Mouse (Mus musculus) CH12.LX (cell line): Measurements from ENCODE around the gene Oas3. TPM values are rescaled to one million over a fixed set of nuclear protein-coding genes. Genes with fewer than 3 reads are reported as not detected.

Experiments
- DNase-seq: peaks from one replicate; pipeline ENCODE4 v3.0.0-alpha.2; 2013; ENCODE audit errors: extremely low read depth
- H3K27ac ChIP-seq: 2 replicates; pipeline ENCODE4 v1.5.1; 2012; ENCODE audit warnings: low read depth, mild to moderate bottlenecking, control low read depth, moderate library complexity; ENCODE audit not compliant: insufficient read depth
- H3K27me3 ChIP-seq: replicated peaks from 2 replicates; pipeline ENCODE3; 2012; ENCODE audit warnings: inconsistent platforms
- H3K36me3 ChIP-seq, 2 experiments: replicated peaks in 1 of 2; 2 replicates each; pipeline versions ENCODE3 to v1.6.1; 2012; ENCODE audit warnings: inconsistent platforms in 1 of 2, low read length in 1 of 2, mild to moderate bottlenecking in 1 of 2, mixed read lengths in 1 of 2, moderate library complexity in 1 of 2; ENCODE audit not compliant: control insufficient read depth in 1 of 2, insufficient read depth in 1 of 2
- H3K4me1 ChIP-seq, 2 experiments: 2 replicates each; pipeline ENCODE4 v1.6.1; 2012; ENCODE audit warnings: inconsistent platforms in 1 of 2, moderate library complexity in 1 of 2; ENCODE audit not compliant: insufficient read depth in 2 of 2, control insufficient read depth in 1 of 2
- H3K4me2 ChIP-seq: 2 replicates; pipeline ENCODE4 v1.6.1; 2012; ENCODE audit warnings: low read depth, mild to moderate bottlenecking, control low read depth; ENCODE audit not compliant: poor library complexity, insufficient read depth, severe bottlenecking
- H3K4me3 ChIP-seq, 3 experiments: fragments of 150-350 bp in 1 of 3; sonication (generic) in 1 of 3; replicated peaks in 1 of 3; 2 replicates each; pipeline versions ENCODE3 to v1.5.1; 2011 to 2012; ENCODE audit warnings: low read depth in 2 of 3, low read length in 2 of 3, mild to moderate bottlenecking in 2 of 3, moderate library complexity in 2 of 3, control low read depth in 1 of 3, improper control_type of control experiment in 1 of 3, inconsistent platforms in 1 of 3, mixed read lengths in 1 of 3; ENCODE audit not compliant: poor library complexity in 1 of 3
- H3K79me2 ChIP-seq: replicated peaks from 2 replicates; pipeline ENCODE4 v1.6.1; 2012; ENCODE audit warnings: mild to moderate bottlenecking, moderate library complexity; ENCODE audit not compliant: control insufficient read depth, poor library complexity, insufficient read depth, severe bottlenecking; ENCODE audit errors: extremely low read depth
- H3K9ac ChIP-seq: 2 replicates; pipeline ENCODE4 v1.6.1; 2012; ENCODE audit warnings: low read depth, mild to moderate bottlenecking, control low read depth, moderate library complexity; ENCODE audit not compliant: insufficient read depth
- H3K9me3 ChIP-seq: replicated peaks from 2 replicates; pipeline ENCODE3; 2012; ENCODE audit warnings: low read length, inconsistent platforms, mixed read lengths
- BHLHE40 ChIP-seq: IDR thresholded peaks from 2 replicates; pipeline ENCODE4 v1.6.1; 2011; ENCODE audit warnings: mild to moderate bottlenecking, low read depth, low read length, improper control_type of control experiment
- CTCF ChIP-seq, 2 experiments: IDR thresholded peaks in 1 of 2; conservative IDR thresholded peaks in 1 of 2; 2 replicates each; pipeline ENCODE4 v1.5.1; 2011 to 2012; ENCODE audit warnings: low read depth in 2 of 2, low read length in 2 of 2, improper control_type of control experiment in 1 of 2, inconsistent platforms in 1 of 2, mild to moderate bottlenecking in 1 of 2, moderate library complexity in 1 of 2
- JUND ChIP-seq: conservative IDR thresholded peaks from 2 replicates; pipeline ENCODE4 v1.6.1; 2011; ENCODE audit warnings: low read depth, low read length, improper control_type of control experiment
- MAFK ChIP-seq: IDR thresholded peaks from 2 replicates; pipeline ENCODE4 v1.6.1; 2011; ENCODE audit warnings: low read length, improper control_type of control experiment; ENCODE audit not compliant: insufficient replicate concordance
- MAX ChIP-seq: IDR thresholded peaks from 2 replicates; pipeline ENCODE4 v1.6.1; 2011; ENCODE audit warnings: low read length, improper control_type of control experiment
- MAZ ChIP-seq: IDR thresholded peaks from 2 replicates; pipeline ENCODE4 v1.6.1; 2012; ENCODE audit warnings: low read depth, mild to moderate bottlenecking, inconsistent platforms, low read length, improper control_type of control experiment, moderate library complexity
- NELFE ChIP-seq: IDR thresholded peaks from 2 replicates; pipeline ENCODE4 v1.6.1; 2011; ENCODE audit warnings: low read depth, low read length, improper control_type of control experiment
- POLR2A ChIP-seq: IDR thresholded peaks from 2 replicates; pipeline ENCODE4 v1.6.1; 2011; ENCODE audit warnings: low read depth, mild to moderate bottlenecking, improper control_type of control experiment, low read length
- POLR2AphosphoS2 ChIP-seq: IDR thresholded peaks from 2 replicates; pipeline ENCODE4 v1.6.1; 2011; ENCODE audit warnings: low read depth, low read length, improper control_type of control experiment
- RAD21 ChIP-seq: IDR thresholded peaks from 2 replicates; pipeline ENCODE4 v1.6.1; 2011; ENCODE audit warnings: low read depth, mild to moderate bottlenecking, low read length, improper control_type of control experiment, moderate library complexity
- SMC3 ChIP-seq: IDR thresholded peaks from 2 replicates; pipeline ENCODE4 v1.6.1; 2011; ENCODE audit warnings: low read depth, low read length, improper control_type of control experiment
- UBTF ChIP-seq: IDR thresholded peaks from 2 replicates; pipeline ENCODE4 v1.6.1; 2012; ENCODE audit warnings: low read depth, mild to moderate bottlenecking, inconsistent platforms, low read length, improper control_type of control experiment, moderate library complexity
- USF1 ChIP-seq: IDR thresholded peaks from 2 replicates; pipeline ENCODE4 v1.6.1; 2014; ENCODE audit warnings: low read depth, mild to moderate bottlenecking, inconsistent platforms, low read length, improper control_type of control experiment
- ZNF384 ChIP-seq: IDR thresholded peaks from 2 replicates; pipeline ENCODE4 v1.6.1; 2012; ENCODE audit warnings: low read depth, low read length, improper control_type of control experiment, inconsistent platforms
- dilution Hi-C: fragments of 300-500 bp; cut with MboI; formaldehyde crosslinking; loops from 2 replicates; pipeline ENCODE4 v1.14.3; 2020; ENCODE audit warnings: low sequenced_read_pairs; ENCODE audit not compliant: extremely low pct_unique_long_range_greater_than_20kb, extremely low pct_ligation_motif_present
- in situ Hi-C: fragments of 300-500 bp; cut with MboI; formaldehyde crosslinking; loops from 3 replicates; pipeline ENCODE4 v1.14.3; 2019; ENCODE audit warnings: low sequenced_read_pairs, low pct_ligation_motif_present, low pct_unique_long_range_greater_than_20kb, mixed read lengths
- polyA plus RNA-seq: library from polyadenylated mRNA; unstranded; fragments of >175 nt; gene quantifications from 2 replicates; pipeline ENCODE4 v1.2.1, GENCODE M21; 2012; ENCODE audit warnings: low read depth; ENCODE audit not compliant: insufficient read length
- total RNA-seq, 2 experiments: library from RNA; depleted of rRNA; stranded (reverse); fragments of 300-350 nt in 1 of 2; fragments of >200 nt in 1 of 2; gene quantifications; 2 replicates each; pipeline ENCODE4 v1.2.3; 2012 to 2014

Oas3 gene
- total and polyA plus RNA-seq, 3 experiments: 0.30 TPM; not detected in 2

DNA sequence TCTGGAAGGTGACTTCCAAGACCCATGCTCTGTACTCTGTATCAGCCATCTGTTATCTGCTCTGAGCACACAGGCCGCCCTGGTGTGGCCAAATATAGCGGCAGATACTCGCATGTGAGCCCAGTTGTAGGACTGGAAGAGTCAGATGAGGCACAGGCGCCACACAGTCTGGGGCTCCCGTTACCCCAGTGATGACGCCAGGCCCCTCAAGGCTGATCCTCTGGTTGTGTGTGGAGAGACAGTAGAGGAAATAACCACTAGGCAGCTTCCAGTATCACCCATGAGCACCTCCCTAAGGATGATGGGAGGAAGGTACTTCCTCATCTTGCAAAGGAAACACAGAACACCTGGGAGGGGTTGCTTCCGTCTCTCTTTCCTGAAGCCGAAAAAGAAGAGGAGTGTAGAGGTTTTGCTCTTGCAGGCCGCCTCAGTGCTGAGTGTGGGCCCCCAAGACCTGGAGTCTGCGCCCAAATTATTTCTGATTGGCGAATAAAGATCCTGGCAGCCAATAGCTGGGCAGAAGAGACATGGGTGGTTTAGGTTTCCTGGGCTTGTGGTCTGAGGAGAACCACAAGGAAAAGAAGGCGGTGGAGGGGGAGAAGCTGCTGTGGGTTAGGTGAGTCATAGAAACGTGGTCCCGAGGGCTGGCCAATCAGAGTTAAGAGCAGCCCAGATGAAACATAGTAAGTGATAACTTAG, 2.0 kb downstream of the Oas3 start (continued):
- TF ChIP-seq MAZ (no peak), ZNF384 (no peak), BHLHE40 (peak; percentile 55; the same call in 1 of the 2 replicates), SMC3 (no peak), JUND (no peak), POLR2AphosphoS2 (no peak), NELFE (no peak), MAX (no peak), USF1 (no peak), UBTF (no peak)

DNA sequence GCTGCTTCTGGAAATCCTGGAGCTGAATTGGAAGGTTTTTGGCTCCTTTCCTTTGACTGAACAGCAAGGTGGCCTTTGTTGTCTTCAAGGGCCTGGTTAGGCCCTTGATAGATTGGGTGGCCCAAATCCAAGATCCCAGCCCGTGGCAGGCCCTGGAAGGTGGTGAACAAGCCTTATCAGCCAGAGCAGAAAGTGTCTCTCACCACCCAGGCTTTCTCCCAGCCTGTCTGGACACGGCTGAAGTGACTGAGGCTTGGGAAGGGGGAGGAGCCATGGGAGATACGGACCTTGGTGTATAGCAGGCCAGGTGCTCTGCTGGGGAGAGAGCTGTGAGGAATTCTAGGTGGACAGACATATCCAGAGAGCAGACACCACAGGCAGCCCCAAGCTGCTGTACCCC, 8.1 kb downstream of the Oas3 start:
- Histone ChIP-seq H3K4me2 (no peak overlapping the region), H3K4me3 (no peak overlapping the region), H3K4me1 (no peaks in the 10 kb centered on the region), H3K27me3 (peaks cover 46% of the 10 kb centered on the region), H3K36me3 (no peaks in the 10 kb centered on the region), H3K9ac (no peak overlapping the region), H3K79me2 (no peaks in the 10 kb centered on the region), H3K27ac (no peak overlapping the region), H3K9me3 (peaks cover 16% of the 10 kb centered on the region)
- in situ Hi-C loops (no loop called here), dilution Hi-C loops (no loop called here)
- no peak for TF ChIP-seq SMC3
- TF ChIP-seq POLR2A: no peak
- TF ChIP-seq UBTF: no peak
- no peak for TF ChIP-seq ZNF384
- no peak for DNase-seq

- H3K36me3 ChIP-seq: no peaks in the 10 kb centered on the region
- H3K9me3 ChIP-seq: peaks cover 10% of the 10 kb centered on the region
- H3K4me3 ChIP-seq: no peak overlapping the region
- no peak overlapping the region for H3K9ac ChIP-seq
- peaks cover 0 to 6% of the 10 kb centered on the region in 2 experiments; a peak in 1 of 4 replicates for H3K4me1 ChIP-seq
- H3K27ac ChIP-seq: no peak overlapping the region
- DNase-seq: no peak
- dilution Hi-C loops (no loop called here), in situ Hi-C loops (no loop called here)
- H3K4me2 ChIP-seq: no peak overlapping the region
- H3K27me3 ChIP-seq: peaks cover 26% of the 10 kb centered on the region
- no peaks in the 10 kb centered on the region for H3K79me2 ChIP-seq
- TF ChIP-seq CTCF (conservative IDR thresholded peaks at IDR 0.05 in 1 of 2, IDR thresholded peaks at IDR 0.05 in 1 of 2; ENCODE audit: low read depth in 2 of 2, low read length in 2 of 2) (peak in 1 of 2 experiments; percentile 25; a peak in 1 of 4 replicates), RAD21 (peak; percentile 3; the same call in 1 of the 2 replicates), MAFK (no peak), MAX (no peak), UBTF (no peak)
- TF ChIP-seq, all 38 proteins: peak for 2
Measured at GRCm38 (mm10) chr5:120765010-120765409, 12.5 kb downstream of the Oas3 start.
